14 mouse cellular contexts compared by ENCODE assay signal in genomic region chr14:68021240-68021639, GRCm38 (mm10).
DNase-seq lines count a peak whose midpoint lies in the region; ATAC-seq lines count a peak whose summit lies in the region.
"Had no signal": no experiment of that assay in that cellular context is flagged by ENCODE, and none has a peak within 500 bp of the region (broad histone marks: within the 10 kb centered on the region; RNA-seq: fewer than 3 reads in every experiment).

No protein-coding gene starts in this region.

- no peak overlapping the region for H3K4me3 ChIP-seq in forebrain, embryonic 15.5 days
- no peak overlapping the region for H3K4me3 ChIP-seq in forebrain, embryonic 16.5 days (replicated peaks; ENCODE audit: low read length)
- H3K4me3 ChIP-seq in neural tube, embryonic 11.5 days (ENCODE audit: low read depth, low read length) = no peak overlapping the region
- H3K4me3 ChIP-seq in hindbrain, embryonic 14.5 days (replicated peaks; ENCODE audit: low read length) = no peak overlapping the region
- no peak overlapping the region for H3K4me3 ChIP-seq in neural tube, embryonic 13.5 days
- H3K4me3 ChIP-seq: limb, embryonic 13.5 days; stomach, embryonic 15.5 days had no signal

- 0 out of 2 replicates have a peak overlapping the region, but pooled peaks have one; percentile 19 for H3K27ac ChIP-seq in forebrain, embryonic 15.5 days (replicated peaks)
- no peak overlapping the region for H3K27ac ChIP-seq in forebrain, embryonic 16.5 days (ENCODE audit: low read length)
- H3K27ac ChIP-seq in neural tube, embryonic 11.5 days (ENCODE audit: low read depth, low read length) = no peak overlapping the region
- H3K27ac ChIP-seq in hindbrain, embryonic 14.5 days = peak overlapping the region; percentile 66
- H3K27ac ChIP-seq in neural tube, embryonic 13.5 days (replicated peaks) = peak overlapping the region; percentile 85
- H3K27ac ChIP-seq: limb, embryonic 13.5 days; stomach, embryonic 15.5 days had no signal

- no peaks in the 10 kb centered on the region for H3K27me3 ChIP-seq in forebrain, embryonic 15.5 days
- no peaks in the 10 kb centered on the region for H3K27me3 ChIP-seq in forebrain, embryonic 16.5 days (replicated peaks; ENCODE audit: control insufficient read depth, insufficient read depth, low read length)
- no peaks in the 10 kb centered on the region for H3K27me3 ChIP-seq in neural tube, embryonic 11.5 days (ENCODE audit: control insufficient read depth, insufficient read depth, low read length)
- no peaks in the 10 kb centered on the region for H3K27me3 ChIP-seq in hindbrain, embryonic 14.5 days (ENCODE audit: control insufficient read depth, insufficient read depth, low read length)
- H3K27me3 ChIP-seq in neural tube, embryonic 13.5 days = no peaks in the 10 kb centered on the region
- H3K27me3 ChIP-seq: limb, embryonic 13.5 days; stomach, embryonic 15.5 days had no signal

- intact Hi-C loops in gastrocnemius, postnatal 14 days (cut with DNase I; ENCODE audit: low total_unique reads) = no loop called here

- peaks cover 6% of the 10 kb centered on the region; the same call in 1 of the 2 replicates for H3K4me1 ChIP-seq in forebrain, embryonic 15.5 days
- 0 out of 2 replicates have a peak, but pooled peaks cover 4% of the 10 kb centered on the region for H3K4me1 ChIP-seq in forebrain, embryonic 16.5 days (replicated peaks; ENCODE audit: control insufficient read depth, insufficient read depth, low read length)
- H3K4me1 ChIP-seq in neural tube, embryonic 11.5 days (ENCODE audit: control insufficient read depth, insufficient read depth, low read length) = 0 out of 2 replicates have a peak, but pooled peaks cover 5% of the 10 kb centered on the region
- H3K4me1 ChIP-seq in hindbrain, embryonic 14.5 days (replicated peaks; ENCODE audit: control insufficient read depth, insufficient read depth, low read length) = peaks cover 8% of the 10 kb centered on the region; the same call in 1 of the 2 replicates
- peaks cover 18% of the 10 kb centered on the region for H3K4me1 ChIP-seq in neural tube, embryonic 13.5 days (replicated peaks)
- H3K4me1 ChIP-seq: limb, embryonic 13.5 days; stomach, embryonic 15.5 days had no signal

- no peak overlapping the region for H3K4me2 ChIP-seq in forebrain, embryonic 15.5 days (replicated peaks)
- no peak overlapping the region for H3K4me2 ChIP-seq in forebrain, embryonic 16.5 days (ENCODE audit: low read length)
- H3K4me2 ChIP-seq in neural tube, embryonic 11.5 days (ENCODE audit: low read depth) = no peak overlapping the region
- no peak overlapping the region for H3K4me2 ChIP-seq in hindbrain, embryonic 14.5 days (replicated peaks)
- H3K4me2 ChIP-seq in neural tube, embryonic 13.5 days = no peak overlapping the region
- H3K4me2 ChIP-seq: limb, embryonic 13.5 days; stomach, embryonic 15.5 days had no signal

- no peaks in the 10 kb centered on the region for H3K9me3 ChIP-seq in forebrain, embryonic 15.5 days
- H3K9me3 ChIP-seq in forebrain, embryonic 16.5 days (ENCODE audit: control insufficient read depth, low read length) = no peaks in the 10 kb centered on the region
- H3K9me3 ChIP-seq in neural tube, embryonic 11.5 days (ENCODE audit: control insufficient read depth, low read length) = no peaks in the 10 kb centered on the region
- no peaks in the 10 kb centered on the region for H3K9me3 ChIP-seq in hindbrain, embryonic 14.5 days (ENCODE audit: control insufficient read depth, low read length)
- H3K9me3 ChIP-seq in neural tube, embryonic 13.5 days = no peaks in the 10 kb centered on the region
- H3K9me3 ChIP-seq: limb, embryonic 13.5 days; stomach, embryonic 15.5 days had no signal

- no peak for DNase-seq in neural tube, embryonic 11.5 days (ENCODE audit: low spot score)
- DNase-seq in neural tube, embryonic 10.5 days (ENCODE audit: extremely low spot score, low spot score) = no peak
- peak; percentile 49 for DNase-seq in hindbrain, embryonic 14.5 days (ENCODE audit: low spot score)
- DNase-seq in gastrocnemius, postnatal 14 days = no peak
- DNase-seq in spleen, postnatal 14 days (ENCODE audit: low spot score in 2 of 2) = no peak
- DNase-seq: adrenal gland, adult 8-10 months; cerebellum, adult 18-20 months; embryo, embryonic 11 days; lung, adult 2 months had no signal

- 63% methylated on average over 7 of the region's 7 CpGs for WGBS in forebrain, embryonic 15.5 days
- 61% methylated on average over 7 of the region's 7 CpGs for WGBS in forebrain, embryonic 16.5 days
- WGBS in neural tube, embryonic 11.5 days = 74% methylated on average over 7 of the region's 7 CpGs
- 48% methylated on average over 7 of the region's 7 CpGs for WGBS in hindbrain, embryonic 14.5 days
- WGBS in neural tube, embryonic 13.5 days = 47% methylated on average over 7 of the region's 7 CpGs

- ATAC-seq in forebrain, embryonic 15.5 days (replicated peaks) = no peak
- no peak for ATAC-seq in forebrain, embryonic 16.5 days
- no peak for ATAC-seq in neural tube, embryonic 11.5 days (ENCODE audit: insufficient read depth, low FRiP score, low TSS enrichment)
- ATAC-seq in hindbrain, embryonic 14.5 days (ENCODE audit: low FRiP score) = peak; percentile 53; the same call in 1 of the 2 replicates
- ATAC-seq in neural tube, embryonic 13.5 days (ENCODE audit: low read depth) = no peak

- no peak overlapping the region for H3K9ac ChIP-seq in forebrain, embryonic 15.5 days (replicated peaks)
- no peak overlapping the region for H3K9ac ChIP-seq in forebrain, embryonic 16.5 days (replicated peaks; ENCODE audit: low read depth, low read length)
- H3K9ac ChIP-seq in neural tube, embryonic 11.5 days (ENCODE audit: low read length) = 0 out of 2 replicates have a peak overlapping the region, but pooled peaks have one; percentile 6
- H3K9ac ChIP-seq in hindbrain, embryonic 14.5 days = no peak overlapping the region
- H3K9ac ChIP-seq in neural tube, embryonic 13.5 days = no peak overlapping the region
- H3K9ac ChIP-seq: limb, embryonic 13.5 days; stomach, embryonic 15.5 days had no signal

- H3K36me3 ChIP-seq in forebrain, embryonic 15.5 days = no peaks in the 10 kb centered on the region
- H3K36me3 ChIP-seq in forebrain, embryonic 16.5 days (ENCODE audit: control insufficient read depth, insufficient read depth) = no peaks in the 10 kb centered on the region
- H3K36me3 ChIP-seq in neural tube, embryonic 11.5 days (ENCODE audit: control insufficient read depth, insufficient read depth, low read length) = no peaks in the 10 kb centered on the region
- no peaks in the 10 kb centered on the region for H3K36me3 ChIP-seq in hindbrain, embryonic 14.5 days (replicated peaks; ENCODE audit: control insufficient read depth, insufficient read depth)
- no peaks in the 10 kb centered on the region for H3K36me3 ChIP-seq in neural tube, embryonic 13.5 days
- H3K36me3 ChIP-seq: limb, embryonic 13.5 days; stomach, embryonic 15.5 days had no signal

Comparison
In these comparisons a context has a peak if more than half of its experiments do, and no peak if none do; other contexts are left out.
1. H3K27ac ChIP-seq: peak in forebrain, embryonic 15.5 days (single experiment), hindbrain, embryonic 14.5 days (single experiment) and neural tube, embryonic 13.5 days (single experiment); none in forebrain, embryonic 16.5 days (single experiment) and neural tube, embryonic 11.5 days (single experiment).